ENCODE assay signal across 9 mouse cellular contexts in genomic region chr4:89427345-89428293, GRCm38 (mm10).
DNase-seq lines count a peak whose midpoint lies in the region; ATAC-seq and TF ChIP-seq lines count a peak whose summit lies in the region.
"Had no signal": no experiment of that assay in that cellular context is flagged by ENCODE, and none has a peak within 500 bp of the region (broad histone marks: within the 10 kb centered on the region; RNA-seq: fewer than 3 reads in every experiment).

No protein-coding gene starts in this region.

- H3K4me2 ChIP-seq in heart, postnatal 0 days (ENCODE audit: low read depth, low read length) = no peak overlapping the region; the same call in 1 of the 2 replicates
- no peak overlapping the region for H3K4me2 ChIP-seq in midbrain, embryonic 13.5 days (replicated peaks)

- no peaks in the 10 kb centered on the region for H3K9me3 ChIP-seq in megakaryocyte, embryonic 14.5 days
- H3K9me3 ChIP-seq in heart, postnatal 0 days (replicated peaks; ENCODE audit: control insufficient read depth, low read length) = no peaks in the 10 kb centered on the region
- no peaks in the 10 kb centered on the region for H3K9me3 ChIP-seq in midbrain, embryonic 13.5 days

- H3K9ac ChIP-seq in heart, postnatal 0 days (replicated peaks; ENCODE audit: low read depth, low read length) = no peak overlapping the region
- no peak overlapping the region for H3K9ac ChIP-seq in midbrain, embryonic 13.5 days (replicated peaks)

- no peaks in the 10 kb centered on the region for H3K36me3 ChIP-seq in megakaryocyte, embryonic 14.5 days (replicated peaks; ENCODE audit: low read length)
- no peaks in the 10 kb centered on the region for H3K36me3 ChIP-seq in heart, postnatal 0 days (replicated peaks; ENCODE audit: control insufficient read depth, insufficient read depth, low read length)
- H3K36me3 ChIP-seq in midbrain, embryonic 13.5 days = no peaks in the 10 kb centered on the region

- no peak for TF ChIP-seq EP300 in heart, postnatal 0 days (IDR thresholded peaks at IDR 0.05; ENCODE audit: low read depth)

- TF ChIP-seq CTCF in heart, postnatal 0 days (IDR thresholded peaks at IDR 0.05; ENCODE audit: low read depth) = peak; percentile 34

- H3K27ac ChIP-seq in heart, postnatal 0 days (ENCODE audit: low read depth) = peak overlapping the region; percentile 41; the same call in 1 of the 2 replicates
- H3K27ac ChIP-seq in midbrain, embryonic 13.5 days = no peak overlapping the region
- H3K27ac ChIP-seq: left cerebral cortex, adult 2 months had no signal

- peak; percentile 48 for DNase-seq in embryo, embryonic 11 days
- DNase-seq in heart, postnatal 0 days (ENCODE audit: low spot score) = peak; percentile 77
- DNase-seq in large intestine, adult 2 months (ENCODE audit: low read depth, low spot score) = peak; percentile 88
- DNase-seq in urinary bladder, postnatal 14 days (ENCODE audit: low spot score) = peak; percentile 55

- H3K4me1 ChIP-seq in megakaryocyte, embryonic 14.5 days = peaks cover 9% of the 10 kb centered on the region
- no peaks in the 10 kb centered on the region for H3K4me1 ChIP-seq in heart, postnatal 0 days (ENCODE audit: control insufficient read depth, insufficient read depth)
- H3K4me1 ChIP-seq in midbrain, embryonic 13.5 days (replicated peaks) = no peaks in the 10 kb centered on the region

- H3K27me3 ChIP-seq in megakaryocyte, embryonic 14.5 days (replicated peaks) = peaks cover 5% of the 10 kb centered on the region
- H3K27me3 ChIP-seq in heart, postnatal 0 days (ENCODE audit: control insufficient read depth, insufficient read depth, low read length) = no peaks in the 10 kb centered on the region
- H3K27me3 ChIP-seq in midbrain, embryonic 13.5 days = no peaks in the 10 kb centered on the region

- WGBS in heart, postnatal 0 days = 44% methylated on average over 9 of the region's 9 CpGs
- 19% methylated on average over 9 of the region's 9 CpGs for WGBS in large intestine, adult 2 months
- WGBS in midbrain, embryonic 13.5 days = 56% methylated on average over 9 of the region's 9 CpGs

- peak overlapping the region; percentile 51 for H3K4me3 ChIP-seq in megakaryocyte, embryonic 14.5 days (replicated peaks)
- H3K4me3 ChIP-seq in heart, postnatal 0 days (ENCODE audit: low read depth, low read length) = no peak overlapping the region
- no peak overlapping the region for H3K4me3 ChIP-seq in midbrain, embryonic 13.5 days (replicated peaks)
- H3K4me3 ChIP-seq: left cerebral cortex, adult 2 months had no signal

- no peak for ATAC-seq in megakaryocyte, adult 5-6 weeks (ENCODE audit: poor library complexity, severe bottlenecking)
- ATAC-seq in heart, postnatal 0 days (ENCODE audit: insufficient read depth, low read depth) = peak; percentile 97
- peak; percentile 72; the same call in 1 of the 2 replicates for ATAC-seq in midbrain, embryonic 13.5 days
- no peak for ATAC-seq in inflammation-experienced regulatory T-cells, adult 6 months

Comparison
In these comparisons a context has a peak if more than half of its experiments do, and no peak if none do; other contexts are left out.
1. ATAC-seq: peak in heart, postnatal 0 days (single experiment) and midbrain, embryonic 13.5 days (single experiment); none in megakaryocyte, adult 5-6 weeks (single experiment) and inflammation-experienced regulatory T-cells, adult 6 months (single experiment).
2. Peak in every context shown above with its lines, with median percentiles within 50 percentile points of each other: DNase-seq.